Mouse (Mus musculus) lung, embryonic 16.5 days (tissue): ENCODE measurements around the gene Zfp800. TPM values are rescaled to one million over a fixed set of nuclear protein-coding genes. Genes with fewer than 3 reads are reported as not detected.

Source experiments
- ATAC-seq: fragments of 200-750 bp; cut with Nextera tagmentation; 2 replicates; pipeline ENCODE4 v1.8.0; 2017; ENCODE audit warnings: low read depth, mild to moderate bottlenecking, moderate library complexity
- H3K27ac ChIP-seq: fragments of 300-500 bp; sonication (generic); 2 replicates; pipeline ENCODE4 v1.5.1; 2014; ENCODE audit warnings: mild to moderate bottlenecking, control low read depth, low read length
- H3K27me3 ChIP-seq: fragments of 300-500 bp; sonication (generic); 2 replicates; pipeline ENCODE4 v1.6.1; 2014; ENCODE audit warnings: low read depth, low read length, mixed read lengths; ENCODE audit not compliant: control insufficient read depth, insufficient read depth
- H3K36me3 ChIP-seq: fragments of 300-500 bp; sonication (generic); 2 replicates; pipeline ENCODE4 v1.6.1; 2014; ENCODE audit warnings: low read length; ENCODE audit not compliant: control insufficient read depth, insufficient read depth
- H3K4me1 ChIP-seq: fragments of 300-500 bp; sonication (generic); replicated peaks from 2 replicates; pipeline ENCODE4 v1.6.1; 2014; ENCODE audit warnings: low read length, mixed read lengths; ENCODE audit not compliant: control insufficient read depth, insufficient read depth
- H3K4me2 ChIP-seq: fragments of 300-500 bp; sonication (generic); 2 replicates; pipeline ENCODE4 v1.6.1; 2014; ENCODE audit warnings: low read depth, low read length, control low read depth
- H3K4me3 ChIP-seq: fragments of 300-500 bp; sonication (generic); 2 replicates; pipeline ENCODE4 v1.5.1; 2014; ENCODE audit warnings: mild to moderate bottlenecking, low read length, control low read depth
- H3K9ac ChIP-seq: fragments of 300-500 bp; sonication (generic); 2 replicates; pipeline ENCODE4 v1.6.1; 2014; ENCODE audit warnings: low read length, control low read depth
- H3K9me3 ChIP-seq: fragments of 300-500 bp; sonication (generic); 2 replicates; pipeline ENCODE4 v1.6.1; 2016; ENCODE audit warnings: low read length; ENCODE audit not compliant: control insufficient read depth
- WGBS: fragments of 180-500 bp; shearing (Covaris S2); extraction: QIAGEN DNeasy Blood & Tissue Kit; methylation state at CpG from one replicate; pipeline ENCODE4 v1.1.7; 2014; 5-methylcytosine and 5-hydroxymethylcytosine counted together
- polyA plus RNA-seq: library from polyadenylated mRNA; unstranded; fragments of >200 nt; fragmentation: Nextera tagmentation; extraction: Ambion mirVana; gene quantifications from 2 replicates; pipeline ENCODE4 v1.2.1, GENCODE M21; 2015

Gene Zfp800
- polyA plus RNA-seq, 1 experiment from 2014 or later: 18.0 TPM

DNA sequence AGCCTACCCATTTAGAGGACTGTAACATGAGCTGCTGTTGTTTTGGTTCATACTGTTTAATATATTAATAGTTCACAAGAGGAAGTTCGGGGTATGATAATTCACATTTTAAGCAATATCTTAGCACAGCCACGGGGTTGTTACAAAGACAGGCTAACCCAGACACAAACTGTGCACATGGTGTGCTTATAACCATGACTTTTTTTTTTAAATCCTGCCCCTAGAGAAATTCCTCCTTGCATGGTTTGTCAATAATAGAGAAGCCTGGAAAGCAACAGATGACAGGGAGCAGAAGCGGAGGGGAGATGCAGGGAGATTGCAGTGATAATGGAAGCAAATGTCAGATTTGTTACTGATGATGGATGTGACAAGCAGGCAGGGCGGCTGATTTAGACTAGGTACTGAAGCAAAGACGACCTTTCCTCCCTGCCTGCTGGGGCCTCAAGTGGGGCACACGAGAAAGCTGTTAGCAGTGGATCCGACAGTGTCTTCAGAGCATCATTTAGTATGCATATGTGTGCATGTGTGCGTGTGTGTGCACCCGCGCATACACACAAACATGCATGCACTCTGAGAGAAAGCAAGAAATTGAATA is 68.7 kb downstream of the Zfp800 start:
- Histone ChIP-seq H3K9ac (no peak overlapping the region), H3K4me2 (no peak overlapping the region), H3K9me3 (no peaks in the 10 kb centered on the region), H3K4me3 (no peak overlapping the region), H3K4me1 (no peaks in the 10 kb centered on the region), H3K27ac (no peak overlapping the region), H3K36me3 (no peaks in the 10 kb centered on the region), H3K27me3 (no peaks in the 10 kb centered on the region)
- WGBS: 51% methylated on average over 10 of the region's 10 CpGs
- ATAC-seq: no peak

DNA sequence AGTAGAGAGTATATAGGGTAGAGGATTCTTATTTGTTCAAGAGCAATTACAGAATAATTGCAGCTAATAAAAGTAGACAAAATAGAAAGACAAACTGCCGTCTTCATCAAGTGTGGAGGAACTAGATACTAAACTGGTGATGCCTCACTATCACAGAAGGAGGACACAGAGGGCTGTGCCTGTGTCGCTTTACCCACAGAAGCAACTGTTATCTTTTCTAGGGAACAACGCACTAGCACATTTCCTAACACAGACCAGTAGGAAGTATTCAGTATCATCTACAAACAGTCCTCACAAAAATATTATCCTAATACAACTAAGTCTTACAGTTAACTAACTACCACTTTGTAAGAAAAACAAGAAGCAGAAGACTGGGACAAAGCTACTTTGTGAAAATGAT is 71.1 kb downstream of the Zfp800 start:
- whole genome bisulfite sequencing: 88% methylated on average over 3 of the region's 3 CpGs
- H3K36me3 ChIP-seq: no peaks in the 10 kb centered on the region
- H3K9me3 ChIP-seq: no peaks in the 10 kb centered on the region
- no peaks in the 10 kb centered on the region for H3K4me1 ChIP-seq
- H3K4me3 ChIP-seq: no peak overlapping the region
- H3K4me2 ChIP-seq: no peak overlapping the region
- no peak overlapping the region for H3K9ac ChIP-seq
- H3K27ac ChIP-seq: no peak overlapping the region
- ATAC-seq: no peak
- H3K27me3 ChIP-seq: no peaks in the 10 kb centered on the region

DNA sequence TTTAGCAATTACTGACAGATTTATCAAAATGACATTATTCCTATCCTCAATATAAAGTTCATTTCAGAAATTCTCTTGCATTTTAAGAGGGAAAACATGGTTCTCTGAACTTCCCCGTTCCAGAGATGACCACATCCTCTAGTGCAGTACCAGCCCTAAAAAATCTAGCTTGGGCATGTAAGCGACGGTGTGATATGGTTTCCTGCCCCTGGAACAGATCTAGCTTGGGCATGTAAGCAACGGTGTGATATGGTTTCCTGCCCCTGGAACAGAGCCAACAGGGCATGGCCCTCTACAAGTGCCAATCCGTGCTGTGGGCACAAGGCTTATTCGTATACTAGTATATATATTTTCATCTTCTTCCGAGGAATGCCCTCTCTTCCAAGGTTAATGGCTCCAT is 75.4 kb downstream of the Zfp800 start:
- 79% methylated on average over 7 of the region's 7 CpGs for WGBS
- no peaks in the 10 kb centered on the region for H3K9me3 ChIP-seq
- H3K9ac ChIP-seq: no peak overlapping the region
- no peaks in the 10 kb centered on the region for H3K27me3 ChIP-seq
- H3K4me1 ChIP-seq: no peaks in the 10 kb centered on the region
- ATAC-seq: no peak
- no peak overlapping the region for H3K27ac ChIP-seq
- no peak overlapping the region for H3K4me2 ChIP-seq
- no peaks in the 10 kb centered on the region for H3K36me3 ChIP-seq
- H3K4me3 ChIP-seq: no peak overlapping the region

DNA sequence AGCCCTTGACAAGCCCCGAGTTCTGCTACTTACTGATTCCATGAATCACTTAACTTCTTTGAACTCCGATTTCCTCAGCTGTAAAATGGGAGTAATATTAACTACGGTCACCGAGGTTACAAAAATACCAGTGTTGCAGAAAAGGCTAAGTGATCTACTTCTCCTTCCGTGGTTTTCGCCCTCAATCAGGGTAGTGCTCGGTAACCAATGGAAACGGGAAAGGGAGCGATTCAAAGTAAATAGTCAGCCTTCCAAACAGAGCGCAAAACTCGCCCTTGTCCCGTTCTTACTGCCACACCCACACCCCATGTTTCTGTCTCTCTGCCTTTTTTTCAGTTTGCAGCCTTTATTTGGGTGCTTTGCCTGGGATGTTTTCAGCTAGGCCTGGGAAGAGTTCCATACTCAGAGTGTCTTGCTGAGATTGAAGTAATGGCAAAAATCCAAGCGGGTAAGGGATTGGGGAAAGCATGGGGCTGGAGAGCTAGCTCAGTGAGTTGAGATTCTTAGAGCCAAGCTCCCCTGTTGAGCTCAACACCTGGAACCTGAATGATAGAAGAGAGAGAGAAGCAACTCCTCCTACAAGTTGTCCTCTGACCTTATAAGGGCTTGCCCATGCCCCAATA is 78.0 kb downstream of the Zfp800 start:
- H3K4me3 ChIP-seq: no peak overlapping the region
- H3K27me3 ChIP-seq: no peaks in the 10 kb centered on the region
- H3K4me2 ChIP-seq: no peak overlapping the region
- no peak for ATAC-seq
- no peak overlapping the region for H3K9ac ChIP-seq
- WGBS: 49% methylated on average over 13 of the region's 13 CpGs
- no peaks in the 10 kb centered on the region for H3K4me1 ChIP-seq
- H3K36me3 ChIP-seq: no peaks in the 10 kb centered on the region
- no peak overlapping the region for H3K27ac ChIP-seq
- no peaks in the 10 kb centered on the region for H3K9me3 ChIP-seq

DNA sequence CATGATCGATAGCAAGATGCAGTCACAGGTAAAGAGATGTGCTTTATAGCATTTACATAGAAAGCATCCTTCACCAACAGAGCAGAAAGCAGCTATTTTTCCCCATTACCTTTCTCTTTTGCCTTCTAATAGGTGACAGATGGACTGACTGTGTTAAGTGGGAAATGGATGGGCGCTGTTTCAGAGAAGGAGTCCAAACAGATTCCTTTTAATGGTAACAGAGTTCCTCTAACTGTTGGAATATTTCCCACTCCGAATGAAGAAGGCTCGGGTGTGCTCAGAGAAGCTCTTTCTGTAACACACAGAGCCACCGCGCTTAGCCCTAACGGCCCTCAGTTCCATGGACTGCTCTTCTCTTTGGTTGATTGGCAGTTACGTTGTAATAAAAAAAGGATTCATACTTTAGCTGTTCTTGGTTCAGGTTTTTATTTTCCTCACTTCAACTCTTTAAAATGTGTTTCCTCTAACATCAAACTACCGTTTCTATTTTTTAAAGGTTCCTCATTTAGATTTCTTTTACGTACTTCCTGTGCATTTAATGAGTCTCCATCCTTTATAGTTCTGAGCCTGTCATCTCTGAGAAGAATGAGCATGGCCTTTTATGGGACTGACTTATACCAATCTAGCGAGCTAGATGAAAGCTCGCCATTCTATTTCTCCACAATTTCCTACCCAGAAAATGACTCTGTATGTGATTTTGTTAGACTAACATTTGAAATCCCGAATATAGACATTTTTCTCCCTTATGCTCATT is 78.8 kb downstream of the Zfp800 start:
- Histone ChIP-seq H3K4me1 (no peaks in the 10 kb centered on the region), H3K4me3 (no peak overlapping the region), H3K27ac (no peak overlapping the region), H3K9ac (no peak overlapping the region), H3K4me2 (no peak overlapping the region), H3K9me3 (no peaks in the 10 kb centered on the region), H3K27me3 (no peaks in the 10 kb centered on the region), H3K36me3 (no peaks in the 10 kb centered on the region)
- no peak for ATAC-seq
- 79% methylated on average over 13 of the region's 13 CpGs for WGBS

DNA sequence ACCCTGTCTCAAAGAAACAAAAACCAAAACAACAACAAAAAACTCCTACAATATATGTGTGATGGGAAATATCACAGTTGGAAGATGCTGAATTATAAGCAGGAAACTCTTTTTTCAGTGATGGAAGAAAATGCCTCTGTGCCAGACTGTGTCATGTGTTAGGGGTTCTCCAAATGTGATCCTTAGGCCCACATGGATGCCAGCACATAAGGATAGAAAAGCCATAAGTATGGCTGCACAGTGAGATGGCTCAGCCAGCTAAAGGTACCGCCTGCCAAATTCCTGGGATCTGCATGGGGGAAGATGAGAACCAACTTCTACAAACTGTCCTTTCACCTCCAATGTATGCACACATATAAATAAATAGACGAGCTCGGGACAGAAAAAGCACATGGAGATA is 82.6 kb downstream of the Zfp800 start:
- WGBS: 79% methylated on average over 3 of the region's 3 CpGs
- H3K4me1 ChIP-seq: no peaks in the 10 kb centered on the region
- H3K36me3 ChIP-seq: no peaks in the 10 kb centered on the region
- no peaks in the 10 kb centered on the region for H3K27me3 ChIP-seq
- no peak overlapping the region for H3K4me3 ChIP-seq
- H3K4me2 ChIP-seq: no peak overlapping the region
- no peak for ATAC-seq
- no peak overlapping the region for H3K27ac ChIP-seq
- H3K9me3 ChIP-seq: no peaks in the 10 kb centered on the region
- H3K9ac ChIP-seq: no peak overlapping the region

DNA sequence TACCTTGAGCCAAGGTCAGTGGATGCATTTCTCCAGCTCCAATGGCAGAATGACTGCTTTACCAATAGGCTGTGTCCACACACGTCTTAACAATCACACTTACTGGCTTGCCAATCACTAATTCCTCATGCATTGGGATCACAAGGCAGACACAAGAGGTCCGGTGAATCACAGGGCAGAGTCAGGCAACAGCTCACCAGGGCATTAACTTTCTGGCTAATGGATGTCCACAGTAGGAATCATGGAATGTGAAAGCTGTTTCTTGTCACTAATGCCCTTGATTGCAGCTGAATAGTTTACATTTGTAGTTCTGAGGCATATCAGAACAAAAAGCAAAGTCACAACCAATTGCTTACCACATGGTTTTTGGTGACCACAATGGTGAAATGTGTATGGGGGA is 85.7 kb downstream of the Zfp800 start:
- no peaks in the 10 kb centered on the region for H3K27me3 ChIP-seq
- no peak overlapping the region for H3K4me2 ChIP-seq
- no peak overlapping the region for H3K27ac ChIP-seq
- WGBS: 49% methylated on average over 2 of the region's 2 CpGs
- no peak for ATAC-seq
- no peaks in the 10 kb centered on the region for H3K36me3 ChIP-seq
- no peaks in the 10 kb centered on the region for H3K9me3 ChIP-seq
- no peaks in the 10 kb centered on the region for H3K4me1 ChIP-seq
- H3K9ac ChIP-seq: no peak overlapping the region
- H3K4me3 ChIP-seq: no peak overlapping the region

DNA sequence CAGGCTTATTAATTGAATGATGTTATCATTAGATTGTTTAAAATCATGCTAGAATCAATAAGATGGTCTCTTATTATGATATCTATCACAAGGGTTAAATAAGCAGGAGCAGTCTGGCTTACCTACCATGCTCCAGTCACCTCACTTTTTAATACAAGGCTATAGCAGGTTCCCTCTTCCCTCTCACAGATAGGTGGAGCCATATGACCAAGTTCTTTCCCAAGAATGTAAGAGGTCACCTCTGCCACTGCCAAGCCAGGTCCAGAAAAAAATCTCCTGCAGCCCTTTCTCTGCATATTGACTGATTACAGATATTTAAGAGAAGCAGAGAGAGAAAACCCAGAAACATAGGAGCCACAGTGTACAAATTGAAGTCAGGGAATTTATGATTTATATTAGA is 88.1 kb downstream of the Zfp800 start:
- H3K27ac ChIP-seq: no peak overlapping the region
- H3K27me3 ChIP-seq: no peaks in the 10 kb centered on the region
- no peak overlapping the region for H3K9ac ChIP-seq
- H3K9me3 ChIP-seq: no peaks in the 10 kb centered on the region
- no peak overlapping the region for H3K4me3 ChIP-seq
- H3K4me1 ChIP-seq: no peaks in the 10 kb centered on the region
- no peak for ATAC-seq
- no peak overlapping the region for H3K4me2 ChIP-seq
- no peaks in the 10 kb centered on the region for H3K36me3 ChIP-seq

DNA sequence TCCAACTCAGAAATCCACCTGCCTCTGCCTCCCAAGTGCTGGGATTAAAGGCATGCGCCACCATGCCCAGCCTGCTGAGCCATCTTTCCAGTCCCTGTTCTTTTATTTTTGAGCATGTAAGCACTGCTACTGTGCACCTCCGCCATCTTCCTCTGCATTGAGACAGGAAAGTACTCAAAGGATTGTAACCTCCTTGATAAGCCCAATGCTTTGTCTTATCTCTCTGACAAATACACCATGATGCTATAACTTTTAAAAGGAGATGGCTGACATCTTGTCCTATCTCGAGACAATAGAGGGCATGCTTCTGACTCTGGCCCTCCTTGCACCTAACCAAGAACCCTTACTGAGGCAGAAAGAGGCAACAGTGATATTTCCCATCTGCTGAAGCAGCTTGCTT is 88.9 kb downstream of the Zfp800 start:
- no peak overlapping the region for H3K4me3 ChIP-seq
- no peak for ATAC-seq
- no peaks in the 10 kb centered on the region for H3K27me3 ChIP-seq
- no peaks in the 10 kb centered on the region for H3K36me3 ChIP-seq
- no peaks in the 10 kb centered on the region for H3K4me1 ChIP-seq
- H3K4me2 ChIP-seq: no peak overlapping the region
- no peak overlapping the region for H3K9ac ChIP-seq
- no peaks in the 10 kb centered on the region for H3K9me3 ChIP-seq
- WGBS: 67% methylated on average over 3 of the region's 3 CpGs
- no peak overlapping the region for H3K27ac ChIP-seq
